Mouse (Mus musculus) testis, adult 2 months (tissue): ENCODE data around the gene Angpt4. TPM values are rescaled to one million over a fixed set of nuclear protein-coding genes. Genes with fewer than 3 reads are reported as not detected.

ENCODE experiments used
- H3K27ac ChIP-seq: fragments of 200-500 bp; 2 replicates; pipeline ENCODE4 v1.5.1; 2012; ENCODE audit warnings: low read depth, low read length; ENCODE audit not compliant: control insufficient read depth, insufficient read depth
- H3K27me3 ChIP-seq: fragments of 200-500 bp; 2 replicates; pipeline ENCODE4 v1.6.1; 2012; ENCODE audit warnings: mild to moderate bottlenecking, low read length, moderate library complexity; ENCODE audit not compliant: control insufficient read depth, insufficient read depth
- H3K36me3 ChIP-seq: fragments of 200-500 bp; 2 replicates; pipeline ENCODE4 v1.6.1; 2012; ENCODE audit warnings: mild to moderate bottlenecking, low read length; ENCODE audit not compliant: control insufficient read depth, insufficient read depth
- H3K4me1 ChIP-seq: fragments of 200-500 bp; 2 replicates; pipeline ENCODE4 v1.6.1; 2012; ENCODE audit warnings: low read length; ENCODE audit not compliant: control insufficient read depth, insufficient read depth
- H3K4me3 ChIP-seq: fragments of 200-500 bp; 2 replicates; pipeline ENCODE4 v1.5.1; 2012; ENCODE audit warnings: low read depth, mild to moderate bottlenecking, low read length, moderate library complexity, mixed read lengths; ENCODE audit not compliant: control insufficient read depth
- CTCF ChIP-seq: fragments of 200-500 bp; IDR thresholded peaks from 2 replicates; pipeline ENCODE4 v1.5.1; 2012; ENCODE audit warnings: low read depth, mild to moderate bottlenecking, inconsistent platforms, low read length, moderate library complexity; ENCODE audit not compliant: control insufficient read depth, insufficient read depth, insufficient replicate concordance
- POLR2A ChIP-seq: fragments of 200-500 bp; IDR thresholded peaks from 2 replicates; pipeline ENCODE4 v1.6.1; 2012; ENCODE audit warnings: low read depth, mild to moderate bottlenecking, inconsistent platforms, low read length, moderate library complexity; ENCODE audit not compliant: control insufficient read depth
- polyA plus RNA-seq: library from polyadenylated mRNA; depleted of rRNA; stranded (reverse); fragments of >200 nt; gene quantifications from 2 replicates; pipeline ENCODE4 v1.2.3, GENCODE M21; 2012

Gene Angpt4
- polyA plus RNA-seq, 1 experiment: 2.5 TPM

GRCm38 (mm10) chr2:151916061-151916831 lies 5.2 kb downstream of the Angpt4 start:
- TF ChIP-seq POLR2A (no peak), CTCF (no peak)
- Histone ChIP-seq H3K4me3 (no peak overlapping the region), H3K27me3 (no peaks in the 10 kb centered on the region), H3K36me3 (no peaks in the 10 kb centered on the region), H3K4me1 (peaks cover 2% of the 10 kb centered on the region), H3K27ac (no peak overlapping the region; the same call in 1 of the 2 replicates)

- Histone ChIP-seq H3K36me3 (no peaks in the 10 kb centered on the region), H3K4me1 (peaks cover 4% of the 10 kb centered on the region)
Measured at GRCm38 (mm10) chr2:151919140-151919539, 8.1 kb downstream of the Angpt4 start.

GRCm38 (mm10) chr2:151921068-151921467 lies 10.1 kb downstream of the Angpt4 start:
- H3K4me1 ChIP-seq: peaks cover 2% of the 10 kb centered on the region
- H3K4me3 ChIP-seq: no peak overlapping the region
- H3K27me3 ChIP-seq: no peaks in the 10 kb centered on the region
- H3K36me3 ChIP-seq: no peaks in the 10 kb centered on the region
- H3K27ac ChIP-seq: no peak overlapping the region
- TF ChIP-seq POLR2A: no peak
- TF ChIP-seq CTCF: no peak

More at GRCm38 (mm10) chr2:151919140-151919539, 8.1 kb downstream of the Angpt4 start:
- Histone ChIP-seq H3K27ac (no peak overlapping the region), H3K27me3 (no peaks in the 10 kb centered on the region), H3K4me3 (no peak overlapping the region)
- TF ChIP-seq POLR2A (no peak), CTCF (no peak)

GRCm38 (mm10) chr2:151921596-151921995 lies 10.6 kb downstream of the Angpt4 start:
- Histone ChIP-seq H3K4me1 (peaks cover 2% of the 10 kb centered on the region), H3K4me3 (no peak overlapping the region), H3K27me3 (no peaks in the 10 kb centered on the region)

GRCm38 (mm10) chr2:151924276-151924675 lies 13.3 kb downstream of the Angpt4 start:
- H3K27ac ChIP-seq: no peak overlapping the region
- peaks cover 2% of the 10 kb centered on the region for H3K4me1 ChIP-seq
- H3K4me3 ChIP-seq: no peak overlapping the region
- TF ChIP-seq CTCF (no peak), POLR2A (no peak)
- H3K36me3 ChIP-seq: no peaks in the 10 kb centered on the region
- no peaks in the 10 kb centered on the region for H3K27me3 ChIP-seq

More at GRCm38 (mm10) chr2:151921596-151921995, 10.6 kb downstream of the Angpt4 start:
- H3K27ac ChIP-seq: peak overlapping the region; percentile 54
- no peaks in the 10 kb centered on the region for H3K36me3 ChIP-seq
- no peak for TF ChIP-seq CTCF
- no peak for TF ChIP-seq POLR2A

GRCm38 (mm10) chr2:151925715-151926114 lies 14.7 kb downstream of the Angpt4 start:
- H3K4me1 ChIP-seq: peaks cover 2% of the 10 kb centered on the region
- H3K27ac ChIP-seq: no peak overlapping the region; the same call in 1 of the 2 replicates

GRCm38 (mm10) chr2:151927103-151927502 lies 16.1 kb downstream of the Angpt4 start:
- no peak overlapping the region for H3K4me3 ChIP-seq
- H3K4me1 ChIP-seq: no peaks in the 10 kb centered on the region; the same call in 1 of the 2 replicates
- H3K27ac ChIP-seq: no peak overlapping the region
- H3K27me3 ChIP-seq: no peaks in the 10 kb centered on the region
- no peaks in the 10 kb centered on the region for H3K36me3 ChIP-seq
- TF ChIP-seq CTCF: no peak
- TF ChIP-seq POLR2A: no peak

More at GRCm38 (mm10) chr2:151925715-151926114, 14.7 kb downstream of the Angpt4 start:
- TF ChIP-seq CTCF (no peak), POLR2A (no peak)
- Histone ChIP-seq H3K4me3 (no peak overlapping the region), H3K36me3 (no peaks in the 10 kb centered on the region), H3K27me3 (no peaks in the 10 kb centered on the region)
